Mouse (Mus musculus): ENCODE results near the gene Natd1. TPM values are rescaled to one million over a fixed set of nuclear protein-coding genes. Genes with fewer than 3 reads are reported as not detected.

The Natd1 gene
- polyA plus RNA-seq, 1 experiment, result 9.1 TPM

DNA sequence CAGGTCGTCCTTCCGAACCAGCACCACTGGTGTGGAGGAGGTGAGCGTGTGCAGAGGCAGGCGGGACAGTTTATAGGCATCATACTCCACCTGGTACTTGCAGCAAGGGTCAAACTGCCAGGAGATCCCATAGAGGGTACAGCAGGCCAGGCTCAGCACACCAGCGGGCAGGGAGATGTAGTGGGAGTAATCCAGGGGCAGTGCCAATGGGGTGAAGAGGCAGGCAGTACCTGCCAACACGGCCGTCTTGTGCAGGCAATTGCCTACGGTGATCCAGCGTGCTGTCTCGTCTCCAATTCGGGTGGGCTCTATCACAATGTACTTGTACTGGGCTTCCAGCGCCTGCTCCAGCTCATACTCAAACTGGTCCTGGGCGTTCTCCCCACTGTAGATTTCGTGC is 49.6 kb downstream of the Natd1 start:
- no peaks in the 10 kb centered on the region for H3K4me1 ChIP-seq (ENCODE audit: control insufficient read depth, insufficient read depth, low read length)

GRCm38 (mm10) chr11:60864166-60864565 is 50.4 kb downstream of the Natd1 start:
- no peak overlapping the region for H3K4me3 ChIP-seq (replicated peaks; ENCODE audit: control insufficient read depth, low read depth, low read length)
- H3K27ac ChIP-seq (ENCODE audit: control insufficient read depth, insufficient read depth, low read depth, low read length, poor library complexity), result no peak overlapping the region
- 95% methylated on average over 2 of the region's 2 CpGs for WGBS
- H3K4me1 ChIP-seq (ENCODE audit: control insufficient read depth, insufficient read depth, low read length), result no peaks in the 10 kb centered on the region
- no peak for TF ChIP-seq CTCF (IDR thresholded peaks at IDR 0.05; ENCODE audit: control insufficient read depth, insufficient read depth, low read length)
- TF ChIP-seq POLR2A (IDR thresholded peaks at IDR 0.05; ENCODE audit: borderline replicate concordance, control insufficient read depth, low read depth, low read length), result no peak

More for the DNA sequence above, 49.6 kb downstream of the Natd1 start:
- TF ChIP-seq POLR2A (IDR thresholded peaks at IDR 0.05; ENCODE audit: borderline replicate concordance, control insufficient read depth, low read depth, low read length), result no peak
- no peak for TF ChIP-seq CTCF (IDR thresholded peaks at IDR 0.05; ENCODE audit: control insufficient read depth, insufficient read depth, low read length)
- WGBS, result 87% methylated on average over 14 of the region's 14 CpGs
- Histone ChIP-seq H3K4me3 (replicated peaks; ENCODE audit: control insufficient read depth, low read depth, low read length) (no peak overlapping the region), H3K27ac (ENCODE audit: control insufficient read depth, insufficient read depth, low read depth, low read length, poor library complexity) (no peak overlapping the region)

DNA sequence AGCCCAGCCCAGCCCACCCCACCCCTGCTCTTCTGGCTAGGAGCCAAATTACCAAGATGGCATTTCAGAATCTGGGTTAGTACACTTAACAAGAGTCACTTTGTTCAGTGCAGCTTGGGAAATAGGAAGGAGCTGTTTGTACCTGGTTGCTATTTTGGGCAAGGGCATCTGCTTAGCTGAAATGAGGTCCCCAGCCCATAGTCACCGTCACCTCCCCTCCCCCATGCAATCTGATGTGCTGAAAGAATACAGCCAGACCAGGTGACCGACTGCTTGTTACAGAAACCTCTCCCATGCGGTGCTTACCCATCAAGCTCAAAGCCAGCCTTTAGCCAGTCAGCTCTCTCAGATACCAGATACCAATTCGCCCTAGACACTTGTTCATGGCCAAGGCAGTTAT is 51.4 kb downstream of the Natd1 start:
- Histone ChIP-seq H3K4me3 (replicated peaks; ENCODE audit: control insufficient read depth, low read depth, low read length) (no peak overlapping the region), H3K4me1 (ENCODE audit: control insufficient read depth, insufficient read depth, low read length) (no peaks in the 10 kb centered on the region), H3K27ac (ENCODE audit: control insufficient read depth, insufficient read depth, low read depth, low read length, poor library complexity) (no peak overlapping the region)
- 88% methylated on average over 4 of the region's 4 CpGs for WGBS
- TF ChIP-seq POLR2A (IDR thresholded peaks at IDR 0.05; ENCODE audit: borderline replicate concordance, control insufficient read depth, low read depth, low read length) (no peak), CTCF (IDR thresholded peaks at IDR 0.05; ENCODE audit: control insufficient read depth, insufficient read depth, low read length) (no peak)

DNA sequence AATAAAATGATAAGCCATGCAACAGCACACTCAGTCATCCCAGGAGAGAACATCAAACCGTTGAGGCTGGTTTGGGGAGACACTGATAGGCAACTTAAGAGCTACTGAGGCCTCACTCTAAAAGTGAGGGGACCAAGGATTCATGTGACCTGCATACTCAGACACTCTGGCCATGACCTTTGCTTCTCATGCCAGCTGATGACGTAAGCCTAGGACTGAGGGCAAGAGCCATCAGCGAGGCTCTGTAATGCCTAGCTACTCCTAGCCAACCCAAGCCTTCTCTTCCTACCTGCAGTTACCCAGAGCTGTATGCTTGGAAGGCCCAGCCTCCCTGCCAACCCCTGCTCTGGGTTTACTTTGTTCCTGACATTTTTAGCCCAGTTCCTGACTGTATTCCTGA is 52.6 kb downstream of the Natd1 start:
- TF ChIP-seq POLR2A (IDR thresholded peaks at IDR 0.05; ENCODE audit: borderline replicate concordance, control insufficient read depth, low read depth, low read length), result no peak
- no peak for TF ChIP-seq CTCF (IDR thresholded peaks at IDR 0.05; ENCODE audit: control insufficient read depth, insufficient read depth, low read length)
- WGBS, result 79% methylated on average over 3 of the region's 3 CpGs
- H3K27ac ChIP-seq (ENCODE audit: control insufficient read depth, insufficient read depth, low read depth, low read length, poor library complexity), result no peak overlapping the region

DNA sequence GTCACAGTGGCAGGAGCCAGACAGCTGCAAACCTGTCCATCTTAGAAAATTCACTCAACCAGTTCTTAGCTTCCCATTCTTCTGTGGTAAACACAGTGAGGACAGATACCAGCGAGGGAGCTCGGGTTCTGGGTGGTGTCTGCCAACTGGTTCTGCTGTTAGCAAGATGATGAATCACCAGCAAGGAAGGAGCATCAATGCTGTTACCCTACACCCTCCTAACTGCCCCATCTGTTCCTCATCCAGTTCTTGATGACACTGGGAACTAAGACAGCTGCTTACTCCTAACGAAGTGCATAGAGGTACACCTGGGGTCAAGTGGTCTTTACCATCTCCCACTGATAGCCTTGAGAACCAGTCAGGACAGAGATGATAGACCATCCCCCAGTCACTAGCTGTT is 58.0 kb downstream of the Natd1 start:
- H3K27ac ChIP-seq (ENCODE audit: control insufficient read depth, insufficient read depth, low read depth, low read length, poor library complexity), result no peak overlapping the region
- 73% methylated on average over 3 of the region's 3 CpGs for WGBS
- H3K4me3 ChIP-seq (replicated peaks; ENCODE audit: control insufficient read depth, low read depth, low read length), result no peak overlapping the region
- no peak for TF ChIP-seq POLR2A (IDR thresholded peaks at IDR 0.05; ENCODE audit: borderline replicate concordance, control insufficient read depth, low read depth, low read length)
- TF ChIP-seq CTCF (IDR thresholded peaks at IDR 0.05; ENCODE audit: control insufficient read depth, insufficient read depth, low read length), result no peak
- no peaks in the 10 kb centered on the region for H3K4me1 ChIP-seq (ENCODE audit: control insufficient read depth, insufficient read depth, low read length)

More for the DNA sequence above, 52.6 kb downstream of the Natd1 start:
- Histone ChIP-seq H3K4me1 (ENCODE audit: control insufficient read depth, insufficient read depth, low read length) (no peaks in the 10 kb centered on the region), H3K4me3 (replicated peaks; ENCODE audit: control insufficient read depth, low read depth, low read length) (no peak overlapping the region)

Other genes with a start within 250 kb of the Natd1 start
- gene Llgl1, start 215.0 kb downstream of the Natd1 start, polyA plus RNA-seq (2011; ENCODE audit: insufficient read depth, insufficient read length, low replicate concordance, missing spikeins), result 11.1 and 11.2 TPM in 2 replicates
- 39.0 and 41.0 TPM in 2 replicates for gene Flii, start 187.5 kb downstream of the Natd1 start, polyA plus RNA-seq (2011; ENCODE audit: insufficient read depth, insufficient read length, low replicate concordance, missing spikeins)
- gene Mief2, start 186.4 kb downstream of the Natd1 start, polyA plus RNA-seq (2011; ENCODE audit: insufficient read depth, insufficient read length, low replicate concordance, missing spikeins), result 4.1 and 11.7 TPM in 2 replicates
- 4.3 and 8.1 TPM in 2 replicates for gene Top3a, start 137.4 kb downstream of the Natd1 start, polyA plus RNA-seq (2011; ENCODE audit: insufficient read depth, insufficient read length, low replicate concordance, missing spikeins)
- 2.9 and 11.1 TPM in 2 replicates for gene Smcr8, start 137.2 kb downstream of the Natd1 start, polyA plus RNA-seq (2011; ENCODE audit: insufficient read depth, insufficient read length, low replicate concordance, missing spikeins)
- 6.7 and 34.2 TPM in 2 replicates for gene Shmt1, start 103.0 kb downstream of the Natd1 start, polyA plus RNA-seq (2011; ENCODE audit: insufficient read depth, insufficient read length, low replicate concordance, missing spikeins)
- gene Dhrs7b, start 84.1 kb downstream of the Natd1 start, polyA plus RNA-seq (2011; ENCODE audit: insufficient read depth, insufficient read length, low replicate concordance, missing spikeins), result 11.1 and 14.5 TPM in 2 replicates
- 17.5 and 25.7 TPM in 2 replicates for gene Tmem11, start 35.5 kb downstream of the Natd1 start, polyA plus RNA-seq (2011; ENCODE audit: insufficient read depth, insufficient read length, low replicate concordance, missing spikeins)
- gene Map2k3, start 17.3 kb upstream of the Natd1 start, polyA plus RNA-seq (2011; ENCODE audit: insufficient read depth, insufficient read length, low replicate concordance, missing spikeins), result 68.0 and 74.9 TPM in 2 replicates
- not detected in 2 replicates for gene Kcnj12, start 107.8 kb upstream of the Natd1 start, polyA plus RNA-seq (2011; ENCODE audit: insufficient read depth, insufficient read length, low replicate concordance, missing spikeins)
- 11.5 and 21.8 TPM in 2 replicates for gene Tnfrsf13b, start 212.0 kb upstream of the Natd1 start, polyA plus RNA-seq (2011; ENCODE audit: insufficient read depth, insufficient read length, low replicate concordance, missing spikeins)

Measured in bone marrow, adult 2 months (tissue).